Mouse (Mus musculus) heart, adult 2 months (tissue): ENCODE results near the gene Wnt5b. TPM values are rescaled to one million over a fixed set of nuclear protein-coding genes. Genes with fewer than 3 reads are reported as not detected.

Source experiments
- DNase-seq, 2 experiments: peaks; one replicate each; pipeline ENCODE4 v3.0.0; 2021
- H3K27ac ChIP-seq: fragments of 200-600 bp; 2 replicates; pipeline ENCODE4 v1.8.1; 2022
- H3K27me3 ChIP-seq: fragments of 200-500 bp; 2 replicates; pipeline ENCODE4 v1.6.1; 2012; ENCODE audit warnings: mild to moderate bottlenecking, low read length, inconsistent platforms, mixed read lengths; ENCODE audit not compliant: control insufficient read depth, insufficient read depth
- H3K36me3 ChIP-seq: fragments of 200-500 bp; 2 replicates; pipeline ENCODE4 v1.6.1; 2012; ENCODE audit warnings: low read length, inconsistent platforms; ENCODE audit not compliant: control insufficient read depth, insufficient read depth
- H3K4me1 ChIP-seq: fragments of 200-500 bp; 2 replicates; pipeline ENCODE4 v1.6.1; 2011; ENCODE audit warnings: low read length; ENCODE audit not compliant: control insufficient read depth, insufficient read depth
- H3K4me3 ChIP-seq: fragments of 200-600 bp; 2 replicates; pipeline ENCODE4 v1.8.1; 2022
- H3K79me2 ChIP-seq: fragments of 200-500 bp; replicated peaks from 2 replicates; pipeline ENCODE4 v1.6.1; 2012; ENCODE audit warnings: mild to moderate bottlenecking, inconsistent platforms, low read length, moderate library complexity, mixed read lengths; ENCODE audit not compliant: control insufficient read depth, insufficient read depth
- H3K9ac ChIP-seq: fragments of 200-500 bp; 2 replicates; pipeline ENCODE4 v1.6.1; 2012; ENCODE audit warnings: low read depth, mild to moderate bottlenecking, control low read depth, inconsistent platforms, low read length, mixed read lengths
- CTCF ChIP-seq: fragments of 200-600 bp; IDR thresholded peaks from 2 replicates; pipeline ENCODE4 v1.8.1; 2022; ENCODE audit warnings: antibody characterized with exemption, mild to moderate bottlenecking, moderate library complexity
- EP300 ChIP-seq: fragments of 200-500 bp; IDR thresholded peaks from 2 replicates; pipeline ENCODE4 v1.6.1; 2011; ENCODE audit warnings: low read depth, low read length, control low read depth; ENCODE audit not compliant: insufficient read depth
- POLR2A ChIP-seq: fragments of 200-500 bp; IDR thresholded peaks from 2 replicates; pipeline ENCODE4 v1.6.1; 2011; ENCODE audit warnings: mild to moderate bottlenecking, low read depth, low read length, control low read depth; ENCODE audit not compliant: insufficient read depth
- WGBS: fragments of 180-500 bp; shearing (Covaris S2); methylation state at CpG from one replicate; pipeline ENCODE4 v1.1.7; 2018; 5-methylcytosine and 5-hydroxymethylcytosine counted together
- intact Hi-C: fragments of 180-260 bp; cut with DNase I; formaldehyde crosslinking; loops from one replicate; pipeline ENCODE4 v1.15.1; 2025
- polyA plus RNA-seq: library from polyadenylated mRNA; depleted of rRNA; stranded (reverse); fragments of >200 nt; gene quantifications from 2 replicates; pipeline ENCODE4 v1.2.3, GENCODE M21; 2012
- total RNA-seq, 2 experiments: library from RNA; stranded (reverse); gene quantifications; 2 replicates each; pipeline ENCODE4 v1.2.3; 2021

The Wnt5b gene
- total and polyA plus RNA-seq, 3 experiments = 2.4 to 3.0 (median 2.9) TPM

GRCm38 (mm10) chr6:119396309-119396634, 147.9 kb downstream of the Wnt5b start:
- H3K79me2 ChIP-seq = no peaks in the 10 kb centered on the region
- peaks cover 10% of the 10 kb centered on the region for H3K36me3 ChIP-seq
- 5% methylated on average over 5 of the region's 5 CpGs for WGBS
- H3K27me3 ChIP-seq = no peaks in the 10 kb centered on the region
- H3K4me1 ChIP-seq = peaks cover 8% of the 10 kb centered on the region
- intact Hi-C loops = no loop called here
- no peak overlapping the region for H3K4me3 ChIP-seq
- no peak overlapping the region for H3K9ac ChIP-seq
- TF ChIP-seq POLR2A = no peak
- TF ChIP-seq CTCF = peak; percentile 29
- TF ChIP-seq EP300 = peak; percentile 85; the same call in 1 of the 2 replicates
- peak overlapping the region; percentile 69 for H3K27ac ChIP-seq
- DNase-seq = peak; percentile 71 to 89

DNA sequence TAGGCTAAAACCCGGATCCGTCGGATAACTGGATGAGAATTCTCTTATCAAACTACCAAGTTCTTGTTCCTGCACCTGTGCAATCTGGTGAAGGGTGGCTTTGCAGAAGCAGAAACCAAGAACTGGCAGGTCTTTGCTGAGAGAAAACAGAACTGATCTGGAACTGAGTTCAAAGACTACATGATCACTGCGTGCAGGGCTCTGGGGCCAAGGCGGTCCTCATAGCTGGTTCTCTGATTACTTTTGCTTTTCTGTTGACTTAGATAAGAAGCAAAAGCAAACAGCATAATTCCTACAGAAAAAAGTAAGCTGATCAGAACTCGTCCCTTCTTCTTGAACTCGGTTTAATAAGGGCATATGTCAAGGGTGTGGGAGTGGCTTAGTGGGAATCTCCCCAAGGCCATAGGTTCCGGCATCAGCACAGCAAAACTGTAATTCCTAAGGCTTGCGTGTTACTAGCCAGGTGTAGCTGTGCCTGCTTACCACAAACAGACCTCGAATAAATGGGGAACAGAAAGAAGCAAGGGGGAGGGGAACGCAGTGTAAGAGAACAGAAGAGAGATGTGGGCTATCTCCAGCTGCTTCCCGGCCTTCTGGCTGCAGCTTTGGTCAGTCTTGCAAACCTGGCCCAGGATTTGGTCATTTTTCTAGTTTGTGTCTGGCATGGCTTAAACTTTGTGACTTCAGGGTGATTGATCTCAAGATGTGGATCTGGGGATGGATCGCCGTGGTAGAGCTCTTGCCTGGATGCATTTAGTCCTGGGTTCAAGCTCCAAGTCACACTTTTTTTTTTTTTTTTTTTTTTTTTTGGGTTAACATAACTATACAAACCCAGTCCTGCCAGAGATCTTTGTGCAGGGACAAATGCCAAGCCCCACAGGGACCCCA, 148.5 kb downstream of the Wnt5b start:
- H3K27me3 ChIP-seq = no peaks in the 10 kb centered on the region
- peaks cover 7% of the 10 kb centered on the region for H3K36me3 ChIP-seq
- no peak overlapping the region for H3K4me3 ChIP-seq
- no peaks in the 10 kb centered on the region for H3K79me2 ChIP-seq
- intact Hi-C loops = no loop called here
- no peak overlapping the region for H3K9ac ChIP-seq
- H3K27ac ChIP-seq = peak overlapping the region; percentile 69
- H3K4me1 ChIP-seq = peaks cover 8% of the 10 kb centered on the region
- 60% methylated on average over 14 of the region's 14 CpGs for WGBS
- TF ChIP-seq CTCF (no peak), EP300 (no peak), POLR2A (no peak)
- peak in 1 of 2 experiments; percentile 33 for DNase-seq

DNA sequence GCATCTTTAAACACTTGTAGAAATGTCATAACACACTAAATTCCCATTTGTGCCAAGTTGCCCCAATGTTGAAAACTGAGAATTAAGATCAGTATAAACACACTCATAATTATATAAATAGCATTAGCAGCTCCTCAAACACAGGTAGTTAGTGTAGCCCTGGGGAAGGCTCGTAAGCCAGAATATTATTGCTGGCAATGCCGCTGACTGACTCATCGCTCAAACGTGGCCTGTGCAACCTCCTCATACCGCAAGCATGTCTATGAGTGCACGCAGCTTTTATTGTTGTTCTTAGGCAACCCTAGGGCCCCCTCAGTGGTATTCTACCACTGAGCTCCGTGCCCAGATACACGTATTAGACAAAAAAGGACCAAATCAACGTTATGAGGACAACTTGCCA, 151.3 kb downstream of the Wnt5b start:
- WGBS = 61% methylated on average over 9 of the region's 9 CpGs
- Histone ChIP-seq H3K9ac (no peak overlapping the region), H3K79me2 (peaks cover under 1% of the 10 kb centered on the region), H3K27me3 (no peaks in the 10 kb centered on the region), H3K4me3 (no peak overlapping the region), H3K27ac (no peak overlapping the region), H3K36me3 (peaks cover 4% of the 10 kb centered on the region), H3K4me1 (peaks cover 9% of the 10 kb centered on the region)
- intact Hi-C loops = no loop called here
- no peak for TF ChIP-seq CTCF
- TF ChIP-seq EP300 = no peak
- no peak for TF ChIP-seq POLR2A
- DNase-seq = no peak

- intact Hi-C loops = no loop called here
- no peak overlapping the region for H3K27ac ChIP-seq
- WGBS = 88% methylated on average over 4 of the region's 4 CpGs
- H3K36me3 ChIP-seq = peaks cover 11% of the 10 kb centered on the region
- no peak overlapping the region for H3K4me3 ChIP-seq
- DNase-seq = no peak
- peaks cover 2% of the 10 kb centered on the region for H3K79me2 ChIP-seq
- TF ChIP-seq POLR2A = no peak
- TF ChIP-seq EP300 = no peak
- TF ChIP-seq CTCF = no peak
- H3K27me3 ChIP-seq = no peaks in the 10 kb centered on the region
- peaks cover 5% of the 10 kb centered on the region for H3K4me1 ChIP-seq
- H3K9ac ChIP-seq = no peak overlapping the region
These were observed 153.4 kb downstream of the Wnt5b start for GRCm38 (mm10) chr6:119390728-119391127.

- DNase-seq = no peak
- intact Hi-C loops = loop anchor here (2.0 to 5.0 kb wide), 2 partner anchors 33 to 42 kb away; no protein-coding TSS in a partner anchor
- 6% methylated on average over 10 of the region's 10 CpGs for whole genome bisulfite sequencing
These were observed 155.1 kb downstream of the Wnt5b start for GRCm38 (mm10) chr6:119389089-119389488.

DNA sequence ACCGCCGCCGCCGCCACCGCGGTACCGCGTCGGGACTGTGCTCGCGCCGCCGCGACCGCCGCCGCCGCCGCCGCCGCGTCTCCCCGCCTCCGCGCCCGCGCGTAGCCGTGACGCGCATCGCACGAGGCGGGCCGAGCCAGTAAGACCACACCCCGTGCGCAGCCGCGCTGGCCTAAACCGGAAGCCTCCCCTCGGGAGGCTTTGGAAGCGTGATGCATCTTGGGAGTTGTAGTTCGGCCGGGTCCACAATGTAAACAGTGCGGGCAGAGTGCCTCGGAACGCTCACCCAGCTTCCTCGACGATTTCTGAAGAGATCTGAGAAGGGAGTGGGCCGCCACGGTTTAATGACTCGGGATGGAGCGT, 155.5 kb downstream of the Wnt5b start:
- Histone ChIP-seq H3K27me3 (no peaks in the 10 kb centered on the region), H3K79me2 (peaks cover 7% of the 10 kb centered on the region), H3K9ac (peak overlapping the region; percentile 95), H3K4me3 (peak overlapping the region; percentile 79), H3K27ac (peak overlapping the region; percentile 84), H3K4me1 (peaks cover 4% of the 10 kb centered on the region), H3K36me3 (peaks cover 15% of the 10 kb centered on the region)
- under 1% methylated on average over 34 of the region's 53 CpGs for WGBS
- peak; percentile 94 to 97 for DNase-seq
- intact Hi-C loops = loop anchor here (2.0 to 5.0 kb wide), 2 partner anchors 34 to 42 kb away; no protein-coding TSS in a partner anchor
- peak; percentile 65; the same call in 1 of the 2 replicates for TF ChIP-seq EP300
- TF ChIP-seq CTCF = no peak
- TF ChIP-seq POLR2A = peak; percentile 88

More at GRCm38 (mm10) chr6:119389089-119389488, 155.1 kb downstream of the Wnt5b start:
- Histone ChIP-seq H3K27ac (peak overlapping the region; percentile 84), H3K4me1 (peaks cover 4% of the 10 kb centered on the region), H3K36me3 (peaks cover 13% of the 10 kb centered on the region), H3K9ac (peak overlapping the region; percentile 89), H3K79me2 (peaks cover 7% of the 10 kb centered on the region), H3K4me3 (peak overlapping the region; percentile 78), H3K27me3 (no peaks in the 10 kb centered on the region)
- no peak for TF ChIP-seq EP300
- no peak for TF ChIP-seq CTCF
- no peak for TF ChIP-seq POLR2A
